Mouse (Mus musculus): Measurements from ENCODE around the gene Gm8773. TPM values are rescaled to one million over a fixed set of nuclear protein-coding genes. Genes with fewer than 3 reads are reported as not detected.

Gene Gm8773
- polyA plus RNA-seq, 1 experiment: 0.67 TPM

GRCm38 (mm10) chr5:5551110-5551509, 22.5 kb upstream of the Gm8773 start:
- TF ChIP-seq MAX (IDR thresholded peaks at IDR 0.05) (no peak), USF1 (IDR thresholded peaks at IDR 0.05; ENCODE audit: low read depth) (no peak), CEBPB (IDR thresholded peaks at IDR 0.05; ENCODE audit: low read depth) (no peak), MYOG (IDR thresholded peaks at IDR 0.05; ENCODE audit: control insufficient read depth, extremely low read depth, insufficient read length) (no peak), FOSL1 (IDR thresholded peaks at IDR 0.05; ENCODE audit: insufficient read depth, low read length, poor library complexity, severe bottlenecking) (no peak), CTCF (IDR thresholded peaks at IDR 0.05; ENCODE audit: control insufficient read depth, insufficient read depth, insufficient read length) (no peak), MYOD1 (IDR thresholded peaks at IDR 0.05; ENCODE audit: control insufficient read depth, insufficient read length, low read depth) (no peak)
- Histone ChIP-seq H3K36me3 (ENCODE audit: control insufficient read depth, insufficient read depth) (peaks cover 61% of the 10 kb centered on the region), H3ac (ENCODE audit: control insufficient read depth, insufficient read length, low read depth) (no peak overlapping the region), H3K79me3 (ENCODE audit: low read depth) (peaks cover 2% of the 10 kb centered on the region), H3K27me3 (ENCODE audit: control insufficient read depth, insufficient read depth, insufficient read length) (no peaks in the 10 kb centered on the region), H3K79me2 (ENCODE audit: control insufficient read depth, insufficient read depth) (peaks cover 12% of the 10 kb centered on the region), H3K4me3 (ENCODE audit: insufficient read depth, poor library complexity, severe bottlenecking) (no peak overlapping the region)

- TF ChIP-seq MAX (IDR thresholded peaks at IDR 0.05) (peak; percentile 80), MYOD1 (IDR thresholded peaks at IDR 0.05; ENCODE audit: control insufficient read depth, insufficient read length, low read depth) (no peak)
- Histone ChIP-seq H3K36me3 (ENCODE audit: control insufficient read depth, insufficient read depth) (peaks cover 14% of the 10 kb centered on the region), H3ac (ENCODE audit: control insufficient read depth, insufficient read length, low read depth) (peak within 1 kb of the TSS; percentile 54), H3K79me2 (ENCODE audit: control insufficient read depth, insufficient read depth) (peaks cover 28% of the 10 kb centered on the region), H3K79me3 (ENCODE audit: low read depth) (peaks cover 20% of the 10 kb centered on the region), H3K27me3 (ENCODE audit: control insufficient read depth, insufficient read depth, insufficient read length) (no peaks in the 10 kb centered on the region), H3K4me3 (ENCODE audit: insufficient read depth, poor library complexity, severe bottlenecking) (peak within 1 kb of the TSS; percentile 65)
Measured at GRCm38 (mm10) chr5:5559079-5559740, 14.4 kb upstream of the Gm8773 start, which contains the start of gene Gtpbp10. TSS of gene Gtpbp10 (minus strand) at chr5:5559538.

- peaks cover 22% of the 10 kb centered on the region for H3K79me2 ChIP-seq (ENCODE audit: control insufficient read depth, insufficient read depth)
Measured at GRCm38 (mm10) chr5:5559798-5560197, 13.8 kb upstream of the Gm8773 start.

GRCm38 (mm10) chr5:5561041-5561706, 12.4 kb upstream of the Gm8773 start:
- TF ChIP-seq FOSL1 (IDR thresholded peaks at IDR 0.05; ENCODE audit: insufficient read depth, low read length, poor library complexity, severe bottlenecking) (no peak), USF1 (IDR thresholded peaks at IDR 0.05; ENCODE audit: low read depth) (no peak)
- Histone ChIP-seq H3K27me3 (ENCODE audit: control insufficient read depth, insufficient read depth, insufficient read length) (no peaks in the 10 kb centered on the region), H3K4me3 (ENCODE audit: insufficient read depth, poor library complexity, severe bottlenecking) (no peak overlapping the region), H3ac (ENCODE audit: control insufficient read depth, insufficient read length, low read depth) (no peak overlapping the region), H3K79me2 (ENCODE audit: control insufficient read depth, insufficient read depth) (peaks cover 22% of the 10 kb centered on the region), H3K36me3 (ENCODE audit: control insufficient read depth, insufficient read depth) (no peaks in the 10 kb centered on the region), H3K79me3 (ENCODE audit: low read depth) (peaks cover 19% of the 10 kb centered on the region)

More at GRCm38 (mm10) chr5:5559798-5560197, 13.8 kb upstream of the Gm8773 start:
- Histone ChIP-seq H3ac (ENCODE audit: control insufficient read depth, insufficient read length, low read depth) (no peak overlapping the region), H3K4me3 (ENCODE audit: insufficient read depth, poor library complexity, severe bottlenecking) (peak overlapping the region; percentile 65), H3K27me3 (ENCODE audit: control insufficient read depth, insufficient read depth, insufficient read length) (no peaks in the 10 kb centered on the region), H3K79me3 (ENCODE audit: low read depth) (peaks cover 19% of the 10 kb centered on the region), H3K36me3 (ENCODE audit: control insufficient read depth, insufficient read depth) (peaks cover 9% of the 10 kb centered on the region)
- no peak for TF ChIP-seq CTCF (IDR thresholded peaks at IDR 0.05; ENCODE audit: control insufficient read depth, insufficient read depth, insufficient read length)
- no peak for TF ChIP-seq FOSL1 (IDR thresholded peaks at IDR 0.05; ENCODE audit: insufficient read depth, low read length, poor library complexity, severe bottlenecking)

- Histone ChIP-seq H3K79me2 (ENCODE audit: control insufficient read depth, insufficient read depth) (peaks cover 19% of the 10 kb centered on the region), H3K36me3 (ENCODE audit: control insufficient read depth, insufficient read depth) (no peaks in the 10 kb centered on the region), H3K4me3 (ENCODE audit: insufficient read depth, poor library complexity, severe bottlenecking) (no peak overlapping the region), H3K27me3 (ENCODE audit: control insufficient read depth, insufficient read depth, insufficient read length) (no peaks in the 10 kb centered on the region), H3ac (ENCODE audit: control insufficient read depth, insufficient read length, low read depth) (no peak overlapping the region), H3K79me3 (ENCODE audit: low read depth) (peaks cover 16% of the 10 kb centered on the region)
- TF ChIP-seq USF1 (IDR thresholded peaks at IDR 0.05; ENCODE audit: low read depth) (no peak), CEBPB (IDR thresholded peaks at IDR 0.05; ENCODE audit: low read depth) (no peak), MYOG (IDR thresholded peaks at IDR 0.05; ENCODE audit: control insufficient read depth, extremely low read depth, insufficient read length) (no peak), MYOD1 (IDR thresholded peaks at IDR 0.05; ENCODE audit: control insufficient read depth, insufficient read length, low read depth) (no peak), CTCF (IDR thresholded peaks at IDR 0.05; ENCODE audit: control insufficient read depth, insufficient read depth, insufficient read length) (no peak), MAX (IDR thresholded peaks at IDR 0.05) (no peak), FOSL1 (IDR thresholded peaks at IDR 0.05; ENCODE audit: insufficient read depth, low read length, poor library complexity, severe bottlenecking) (no peak)
Measured at GRCm38 (mm10) chr5:5562435-5562834, 11.2 kb upstream of the Gm8773 start.

- TF ChIP-seq MYOD1 (IDR thresholded peaks at IDR 0.05; ENCODE audit: control insufficient read depth, insufficient read length, low read depth): no peak
- TF ChIP-seq CEBPB (IDR thresholded peaks at IDR 0.05; ENCODE audit: low read depth): no peak
- TF ChIP-seq USF1 (IDR thresholded peaks at IDR 0.05; ENCODE audit: low read depth): no peak
- no peak for TF ChIP-seq MYOG (IDR thresholded peaks at IDR 0.05; ENCODE audit: control insufficient read depth, extremely low read depth, insufficient read length)
- no peak for TF ChIP-seq FOSL1 (IDR thresholded peaks at IDR 0.05; ENCODE audit: insufficient read depth, low read length, poor library complexity, severe bottlenecking)
- no peak for TF ChIP-seq MAX (IDR thresholded peaks at IDR 0.05)
- TF ChIP-seq CTCF (IDR thresholded peaks at IDR 0.05; ENCODE audit: control insufficient read depth, insufficient read depth, insufficient read length): no peak
- Histone ChIP-seq H3K79me3 (ENCODE audit: low read depth) (no peaks in the 10 kb centered on the region), H3K27me3 (ENCODE audit: control insufficient read depth, insufficient read depth, insufficient read length) (no peaks in the 10 kb centered on the region), H3K36me3 (ENCODE audit: control insufficient read depth, insufficient read depth) (peaks cover 8% of the 10 kb centered on the region), H3K4me3 (ENCODE audit: insufficient read depth, poor library complexity, severe bottlenecking) (no peak overlapping the region), H3ac (ENCODE audit: control insufficient read depth, insufficient read length, low read depth) (no peak overlapping the region), H3K79me2 (ENCODE audit: control insufficient read depth, insufficient read depth) (no peaks in the 10 kb centered on the region)
Measured at GRCm38 (mm10) chr5:5587686-5588085, 14.1 kb downstream of the Gm8773 start.
